Mouse (Mus musculus): ENCODE results near the gene Gm20838. TPM values are rescaled to one million over a fixed set of nuclear protein-coding genes. Genes with fewer than 3 reads are reported as not detected.
"Not testable (repeated sequence)": the region's sequence is repeated elsewhere in the genome, so short reads cannot be mapped to it uniquely, and the experiment has no call there.

The Gm20838 gene
- total RNA-seq (2021): not detected
- long read RNA-seq, experiment 1: 0 reads
- long read RNA-seq, experiment 2: 0 reads

- not testable (repeated sequence) for DNase-seq
Measured at GRCm38 (mm10) chrY:33543064-33543463, at the start of gene Gm20838. Gene Gm20838 (minus strand): TSS chrY:33543164.
